Mouse (Mus musculus) bone marrow, adult 2 months (tissue): ENCODE results near the gene Ice2. TPM values are rescaled to one million over a fixed set of nuclear protein-coding genes. Genes with fewer than 3 reads are reported as not detected.
A peak's percentile ranks its signal among the peaks of the same experiment; 100 is the strongest.

Source experiments
- H3K27ac ChIP-seq: fragments of 200-500 bp; 2 replicates; pipeline ENCODE4 v1.5.1; 2012; ENCODE audit warnings: low read depth, mild to moderate bottlenecking, control low read depth, inconsistent platforms, low read length; ENCODE audit not compliant: control insufficient read depth, poor library complexity, insufficient read depth
- H3K4me1 ChIP-seq: fragments of 200-500 bp; 2 replicates; pipeline ENCODE4 v1.6.1; 2011; ENCODE audit warnings: low read length; ENCODE audit not compliant: control insufficient read depth, insufficient read depth
- H3K4me3 ChIP-seq: fragments of 200-500 bp; replicated peaks from 2 replicates; pipeline ENCODE3; 2011; ENCODE audit warnings: mild to moderate bottlenecking, low read depth, low read length, control low read depth; ENCODE audit not compliant: control insufficient read depth
- CTCF ChIP-seq: fragments of 200-500 bp; IDR thresholded peaks from 2 replicates; pipeline ENCODE4 v1.5.1; 2011; ENCODE audit warnings: low read length, control low read depth; ENCODE audit not compliant: control insufficient read depth, insufficient read depth
- POLR2A ChIP-seq: fragments of 200-500 bp; IDR thresholded peaks from 2 replicates; pipeline ENCODE4 v1.6.1; 2011; ENCODE audit warnings: low read depth, mild to moderate bottlenecking, control low read depth, low read length, borderline replicate concordance; ENCODE audit not compliant: control insufficient read depth
- WGBS: fragments of 180-500 bp; shearing (Covaris S2); methylation state at CpG from one replicate; pipeline ENCODE4 v1.1.7; 2018; 5-methylcytosine and 5-hydroxymethylcytosine counted together
- polyA plus RNA-seq: library from polyadenylated mRNA; stranded (reverse); fragments of >200 nt; gene quantifications from 2 replicates; pipeline ENCODE4 v1.2.4, GENCODE M21; 2011; ENCODE audit warnings: low replicate concordance; ENCODE audit not compliant: missing spikeins, insufficient read depth, insufficient read length

The Ice2 gene
- polyA plus RNA-seq, 1 experiment, result 4.9 TPM

DNA sequence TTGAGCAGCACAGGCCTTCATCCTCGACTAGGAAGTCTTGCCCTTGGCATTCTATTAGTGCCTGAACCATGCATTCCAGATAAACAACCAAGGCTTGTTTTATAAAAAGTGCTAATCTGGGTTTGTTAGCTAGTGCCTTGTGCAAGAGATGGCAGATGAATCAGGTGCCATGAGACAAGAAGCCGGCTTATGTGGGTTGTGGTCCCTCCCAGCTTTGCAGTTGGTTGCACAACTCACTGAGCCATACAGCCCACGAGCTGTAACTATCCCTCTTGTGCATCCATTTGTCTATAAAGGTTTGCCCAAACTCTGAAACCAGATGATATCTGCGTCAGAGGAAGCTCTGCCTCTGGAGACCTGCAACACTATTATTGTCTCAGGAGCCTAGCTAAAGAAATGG lies 30.7 kb upstream of the Ice2 start:
- WGBS, result 28% methylated on average over 4 of the region's 4 CpGs
- H3K27ac ChIP-seq, result no peak overlapping the region
- no peaks in the 10 kb centered on the region for H3K4me1 ChIP-seq
- TF ChIP-seq CTCF (no peak), POLR2A (no peak)
- H3K4me3 ChIP-seq, result no peak overlapping the region

DNA sequence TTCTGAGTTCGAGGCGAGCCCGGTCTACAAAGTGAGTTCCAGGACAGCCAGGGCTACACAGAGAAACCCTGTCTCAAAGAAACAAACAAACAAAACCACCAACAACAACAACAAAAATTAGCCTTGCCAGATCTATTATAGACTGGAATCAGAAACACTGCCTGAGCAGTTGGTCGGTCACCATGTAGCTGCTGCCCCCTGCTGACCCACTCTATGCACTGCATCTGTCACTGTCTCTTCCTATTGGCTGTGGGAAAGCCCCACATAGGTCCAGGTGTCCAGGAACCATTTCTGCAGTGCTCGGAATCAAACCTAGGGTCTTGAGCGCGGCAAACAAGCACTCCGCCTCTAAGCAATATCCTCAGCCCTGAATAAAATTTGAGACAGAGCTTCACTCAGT lies 29.6 kb upstream of the Ice2 start:
- 71% methylated on average over 8 of the region's 8 CpGs for WGBS

GRCm38 (mm10) chr9:69371046-69371724 lies 26.5 kb upstream of the Ice2 start:
- H3K4me3 ChIP-seq, result no peak overlapping the region
- H3K4me1 ChIP-seq, result no peaks in the 10 kb centered on the region
- no peak overlapping the region for H3K27ac ChIP-seq
- TF ChIP-seq POLR2A, result no peak
- TF ChIP-seq CTCF, result no peak
- WGBS, result 78% methylated on average over 11 of the region's 11 CpGs

More for the DNA sequence above, 29.6 kb upstream of the Ice2 start:
- Histone ChIP-seq H3K27ac (no peak overlapping the region), H3K4me1 (no peaks in the 10 kb centered on the region), H3K4me3 (no peak overlapping the region)
- TF ChIP-seq CTCF (peak; percentile 86), POLR2A (no peak)

DNA sequence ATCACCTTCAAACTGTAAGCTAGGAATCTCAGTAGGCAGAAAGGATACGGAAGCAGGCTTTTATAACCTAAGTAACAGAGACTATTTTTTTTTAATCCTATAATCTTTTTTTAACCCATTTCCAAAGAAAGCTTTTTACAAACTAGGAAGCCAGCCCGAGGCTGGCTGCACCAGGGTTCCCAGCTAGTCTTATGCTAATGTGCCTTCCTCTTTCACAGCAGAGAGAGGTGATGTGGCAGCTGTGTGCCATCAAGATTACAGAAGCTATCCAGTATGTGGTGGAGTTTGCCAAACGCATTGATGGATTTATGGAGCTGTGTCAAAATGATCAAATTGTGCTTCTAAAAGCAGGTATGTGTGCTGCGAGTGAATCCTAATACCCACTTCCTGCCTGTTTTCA lies 24.8 kb upstream of the Ice2 start:
- no peak overlapping the region for H3K27ac ChIP-seq
- TF ChIP-seq CTCF (no peak), POLR2A (no peak)
- H3K4me3 ChIP-seq, result no peak overlapping the region
- no peaks in the 10 kb centered on the region for H3K4me1 ChIP-seq
- WGBS, result 57% methylated on average over 4 of the region's 4 CpGs

DNA sequence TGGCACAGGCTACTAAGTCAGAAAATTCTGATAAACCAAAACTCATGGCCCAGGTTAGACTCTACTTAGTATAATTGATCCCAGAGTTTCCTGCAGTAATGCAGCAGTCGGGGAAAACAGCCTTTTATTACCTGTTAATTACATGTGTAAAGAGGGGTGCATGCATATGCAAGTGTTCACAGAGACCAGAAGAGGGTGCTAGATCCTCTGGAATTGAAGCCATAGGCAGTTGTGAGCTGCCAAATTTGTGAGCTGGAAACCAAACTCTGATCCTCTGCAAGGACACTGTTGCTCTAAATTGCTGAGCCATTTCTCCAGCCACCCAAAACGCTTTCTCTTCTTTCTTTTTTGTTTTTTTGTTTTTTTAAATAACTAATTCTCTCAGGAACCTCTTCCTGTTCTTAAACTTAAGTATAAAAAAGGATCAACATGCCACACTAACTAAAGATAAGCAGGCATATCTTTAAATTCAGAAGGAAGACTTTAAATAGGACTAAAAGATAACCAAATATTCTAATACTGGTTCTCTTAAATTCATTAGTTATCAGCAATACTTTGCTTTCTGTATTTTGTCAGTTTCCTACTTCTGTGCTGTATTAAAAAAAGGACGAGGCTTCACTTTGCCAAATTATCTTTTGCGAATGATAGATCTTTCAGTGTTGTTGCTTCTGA lies 20.6 kb upstream of the Ice2 start:
- no peak overlapping the region for H3K4me3 ChIP-seq
- H3K27ac ChIP-seq, result no peak overlapping the region
- 72% methylated on average over 4 of the region's 4 CpGs for WGBS
- H3K4me1 ChIP-seq, result no peaks in the 10 kb centered on the region; the same call in 1 of the 2 replicates
- no peak for TF ChIP-seq POLR2A
- no peak for TF ChIP-seq CTCF

DNA sequence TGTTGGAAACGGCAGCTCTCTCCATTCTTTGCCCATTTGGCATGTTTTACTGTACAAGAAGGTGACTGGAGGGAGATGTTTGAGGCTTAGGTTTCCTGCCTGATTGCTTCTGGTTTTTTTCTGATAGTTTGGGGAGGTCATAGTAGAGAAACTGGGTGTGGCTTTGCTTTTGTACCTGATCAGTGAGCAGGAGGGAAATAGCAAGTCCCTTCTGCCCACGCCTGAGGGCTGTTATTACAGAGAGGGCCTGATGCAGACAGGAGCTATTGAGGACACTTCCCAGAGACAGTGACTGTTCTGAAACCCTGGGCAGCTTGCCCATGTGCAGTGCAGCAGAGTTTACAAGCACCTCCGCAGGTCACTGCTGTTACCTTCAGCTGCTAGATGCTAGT lies 20.1 kb upstream of the Ice2 start:
- TF ChIP-seq POLR2A (no peak), CTCF (no peak)
- 78% methylated on average over 3 of the region's 3 CpGs for WGBS
- Histone ChIP-seq H3K4me3 (no peak overlapping the region), H3K4me1 (no peaks in the 10 kb centered on the region; the same call in 1 of the 2 replicates), H3K27ac (no peak overlapping the region)

DNA sequence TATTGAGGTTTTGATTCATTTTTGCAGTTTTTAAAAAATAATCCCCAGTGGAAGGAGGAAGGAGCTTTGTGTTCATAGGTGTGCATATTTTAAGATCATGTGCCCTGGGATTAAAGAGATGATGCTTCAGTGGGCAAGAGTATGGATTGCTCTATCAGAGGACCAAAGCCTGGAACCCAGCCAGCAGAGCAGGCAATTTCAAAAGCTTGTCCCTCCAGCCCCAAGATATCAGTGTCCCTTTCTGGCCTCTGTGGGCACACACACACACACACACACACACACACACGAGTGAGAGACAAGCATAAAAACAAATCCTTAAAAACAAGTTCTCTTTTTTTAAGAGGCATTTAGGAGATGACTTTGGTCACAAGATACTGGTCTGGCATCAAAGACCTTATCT lies 17.2 kb upstream of the Ice2 start:
- TF ChIP-seq CTCF (no peak), POLR2A (no peak)
- Histone ChIP-seq H3K4me1 (no peaks in the 10 kb centered on the region; the same call in 1 of the 2 replicates), H3K4me3 (no peak overlapping the region), H3K27ac (no peak overlapping the region)
- 31% methylated on average over 1 of the region's 1 CpGs for WGBS

DNA sequence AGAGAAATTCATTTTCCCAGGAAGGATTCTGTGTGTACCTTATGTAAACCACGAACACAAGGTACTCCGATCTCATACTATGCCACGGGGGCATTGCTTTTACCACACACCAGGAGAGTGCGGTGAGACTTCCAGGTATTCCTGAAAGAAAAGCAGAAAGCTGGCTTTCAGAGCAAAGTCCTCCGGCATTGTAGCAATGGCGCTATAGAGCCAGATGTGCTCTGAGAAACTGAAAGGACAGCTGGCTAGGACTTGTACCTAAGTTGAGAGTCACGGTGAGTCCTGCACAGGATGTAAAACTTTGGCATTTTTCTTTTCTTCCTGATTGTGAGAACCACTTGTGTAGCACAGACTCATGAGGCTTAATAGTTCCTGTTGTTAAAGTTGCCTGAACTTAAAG lies 16.0 kb upstream of the Ice2 start:
- WGBS, result 60% methylated on average over 7 of the region's 7 CpGs
- H3K4me3 ChIP-seq, result no peak overlapping the region
- H3K27ac ChIP-seq, result no peak overlapping the region
- no peaks in the 10 kb centered on the region; the same call in 1 of the 2 replicates for H3K4me1 ChIP-seq
- TF ChIP-seq POLR2A (no peak), CTCF (no peak)
